In genomic region chr3:60516054-60516674, GRCm38 (mm10) we compare ENCODE assay signal across 8 mouse cellular contexts. TPM values are rescaled to one million over a fixed set of nuclear protein-coding genes. Genes with fewer than 3 reads are reported as not detected.
DNase-seq lines count a peak whose midpoint lies in the region; ATAC-seq lines count a peak whose summit lies in the region.

No protein-coding gene starts in this region.

- ATAC-seq in midbrain, embryonic 13.5 days = peak; percentile 56; the same call in 1 of the 2 replicates
- no peak for ATAC-seq in midbrain, embryonic 15.5 days (replicated peaks)
- ATAC-seq in erythroblast, adult 5-6 weeks (replicated peaks; ENCODE audit: low FRiP score, poor library complexity, severe bottlenecking) = peak; percentile 88
- ATAC-seq in liver, embryonic 16.5 days (ENCODE audit: low read depth) = peak; percentile 73

- 38% methylated on average over 12 of the region's 12 CpGs for WGBS in midbrain, embryonic 13.5 days
- 41% methylated on average over 12 of the region's 12 CpGs for WGBS in midbrain, embryonic 15.5 days
- WGBS in liver, embryonic 16.5 days (ENCODE audit: insufficient replicate concordance) = 21% methylated on average over 12 of the region's 12 CpGs

- H3K27ac ChIP-seq in midbrain, embryonic 13.5 days = no peak overlapping the region
- no peak overlapping the region for H3K27ac ChIP-seq in midbrain, embryonic 15.5 days
- H3K27ac ChIP-seq in liver, embryonic 16.5 days (ENCODE audit: low read length) = peak overlapping the region; percentile 59; the same call in 1 of the 2 replicates

- H3K9ac ChIP-seq in midbrain, embryonic 13.5 days (replicated peaks) = no peak overlapping the region
- H3K9ac ChIP-seq in midbrain, embryonic 15.5 days = no peak overlapping the region
- H3K9ac ChIP-seq in liver, embryonic 16.5 days (ENCODE audit: low read depth, low read length) = no peak overlapping the region

- no peaks in the 10 kb centered on the region for H3K36me3 ChIP-seq in midbrain, embryonic 13.5 days
- H3K36me3 ChIP-seq in midbrain, embryonic 15.5 days (replicated peaks) = no peaks in the 10 kb centered on the region
- no peaks in the 10 kb centered on the region for H3K36me3 ChIP-seq in liver, embryonic 16.5 days (ENCODE audit: control insufficient read depth, insufficient read depth)

- DNase-seq in adrenal gland, adult 18-20 months (ENCODE audit: low spot score in 2 of 2) = peak; percentile 51 to 62
- DNase-seq in induced T-regulatory cell, adult 2 months (ENCODE audit: low read depth) = peak; percentile 93
- DNase-seq in skeletal muscle tissue, adult 2 months (ENCODE audit: low read depth, low spot score) = peak; percentile 70
- no peak for DNase-seq in urinary bladder, postnatal 25 days (ENCODE audit: low spot score)

- H3K27me3 ChIP-seq in midbrain, embryonic 13.5 days = no peaks in the 10 kb centered on the region
- no peaks in the 10 kb centered on the region for H3K27me3 ChIP-seq in midbrain, embryonic 15.5 days (replicated peaks)
- no peaks in the 10 kb centered on the region for H3K27me3 ChIP-seq in liver, embryonic 16.5 days (ENCODE audit: control insufficient read depth, insufficient read depth, low read depth, low read length)

- H3K9me3 ChIP-seq in midbrain, embryonic 13.5 days = no peaks in the 10 kb centered on the region
- no peaks in the 10 kb centered on the region for H3K9me3 ChIP-seq in midbrain, embryonic 15.5 days
- H3K9me3 ChIP-seq in liver, embryonic 16.5 days (replicated peaks; ENCODE audit: control insufficient read depth, low read length) = no peaks in the 10 kb centered on the region

- no peak overlapping the region for H3K4me3 ChIP-seq in midbrain, embryonic 13.5 days (replicated peaks)
- H3K4me3 ChIP-seq in midbrain, embryonic 15.5 days = no peak overlapping the region
- H3K4me3 ChIP-seq in liver, embryonic 16.5 days (ENCODE audit: low read depth, low read length) = no peak overlapping the region

- no peak overlapping the region for H3K4me2 ChIP-seq in midbrain, embryonic 13.5 days (replicated peaks)
- H3K4me2 ChIP-seq in midbrain, embryonic 15.5 days = no peak overlapping the region
- 0 out of 2 replicates have a peak overlapping the region, but pooled peaks have one; percentile 28 for H3K4me2 ChIP-seq in liver, embryonic 16.5 days (ENCODE audit: low read depth, low read length)

- H3K4me1 ChIP-seq in midbrain, embryonic 13.5 days (replicated peaks) = no peaks in the 10 kb centered on the region; the same call in 1 of the 2 replicates
- no peaks in the 10 kb centered on the region for H3K4me1 ChIP-seq in midbrain, embryonic 15.5 days
- H3K4me1 ChIP-seq in liver, embryonic 16.5 days (ENCODE audit: control insufficient read depth, low read depth, low read length) = peaks cover 30% of the 10 kb centered on the region

RNA-seq across cellular contexts. Expression of gene Mbnl1, which starts 43.5 kb away (rescaled TPM):
- polyA plus RNA-seq in midbrain, embryonic 13.5 days (2015; fragmentation: Nextera tagmentation; extraction: Ambion mirVana) = 35.5 and 36.2 TPM in 2 replicates
- polyA plus RNA-seq in midbrain, embryonic 15.5 days (2015; fragmentation: Nextera tagmentation; extraction: Ambion mirVana) = 46.6 and 48.4 TPM in 2 replicates
- total RNA-seq in adrenal gland, adult 18-20 months (2021) = 100 to 1,000 TPM; 503 to 531 TPM
- 251 and 271 TPM in 2 replicates for total RNA-seq in erythroblast, adult 5-6 weeks (2015; ENCODE audit: low replicate concordance)
- total RNA-seq in erythroblast, adult 5-6 weeks (2017; ENCODE audit: low replicate concordance) = 225 and 231 TPM in 2 replicates
- polyA plus RNA-seq in liver, embryonic 16.5 days (2015; fragmentation: Nextera tagmentation; extraction: Ambion mirVana) = 88.6 and 88.7 TPM in 2 replicates
